Mouse (Mus musculus) lung, postnatal 14 days (tissue): ENCODE measurements around the gene Zfp786.

Experiments
- DNase-seq: peaks from one replicate; pipeline ENCODE4 v3.0.0; 2021

The Zfp786 gene

GRCm38 (mm10) chr6:47819626-47820325 lies 10.9 kb downstream of the Zfp786 start:
- no peak for DNase-seq

- DNase-seq: no peak
Observed at GRCm38 (mm10) chr6:47818721-47819120, 11.9 kb downstream of the Zfp786 start.

GRCm38 (mm10) chr6:47816151-47816550 lies 14.5 kb downstream of the Zfp786 start:
- DNase-seq: no peak

- peak; percentile 98 for DNase-seq
Observed at GRCm38 (mm10) chr6:47813257-47813878, 17.3 kb downstream of the Zfp786 start, which contains the start of gene Pdia4. Gene Pdia4, minus strand, starts transcription at chr6:47813430.

- no peak for DNase-seq
Observed at GRCm38 (mm10) chr6:47812271-47812915, 18.3 kb downstream of the Zfp786 start.

GRCm38 (mm10) chr6:47811324-47811723 lies 19.3 kb downstream of the Zfp786 start:
- DNase-seq: no peak

GRCm38 (mm10) chr6:47810181-47810580 lies 20.5 kb downstream of the Zfp786 start:
- no peak for DNase-seq

GRCm38 (mm10) chr6:47809053-47809452 lies 21.6 kb downstream of the Zfp786 start:
- no peak for DNase-seq

- DNase-seq: no peak
Observed at GRCm38 (mm10) chr6:47808545-47808944, 22.1 kb downstream of the Zfp786 start.

- DNase-seq: no peak
Observed at GRCm38 (mm10) chr6:47807419-47807818, 23.2 kb downstream of the Zfp786 start.

GRCm38 (mm10) chr6:47805520-47805919 lies 25.1 kb downstream of the Zfp786 start:
- no peak for DNase-seq

- peak; percentile 78 for DNase-seq
Observed at GRCm38 (mm10) chr6:47799079-47799478, 31.6 kb downstream of the Zfp786 start.

- peak; percentile 48 for DNase-seq
Observed at GRCm38 (mm10) chr6:47794106-47794830, 36.4 kb downstream of the Zfp786 start.

GRCm38 (mm10) chr6:47793284-47793683 lies 37.4 kb downstream of the Zfp786 start:
- DNase-seq: no peak

GRCm38 (mm10) chr6:47792533-47792932 lies 38.1 kb downstream of the Zfp786 start:
- no peak for DNase-seq

GRCm38 (mm10) chr6:47790745-47791144 lies 39.9 kb downstream of the Zfp786 start:
- no peak for DNase-seq

GRCm38 (mm10) chr6:47788821-47789220 lies 41.8 kb downstream of the Zfp786 start:
- DNase-seq: no peak

- peak; percentile 81 for DNase-seq
Observed at GRCm38 (mm10) chr6:47787941-47788736, 42.5 kb downstream of the Zfp786 start.

- DNase-seq: no peak
Observed at GRCm38 (mm10) chr6:47784707-47785412, 45.8 kb downstream of the Zfp786 start.

GRCm38 (mm10) chr6:47781091-47781968 lies 49.3 kb downstream of the Zfp786 start:
- peak; percentile 37 for DNase-seq

GRCm38 (mm10) chr6:47780576-47781013 lies 50.1 kb downstream of the Zfp786 start:
- no peak for DNase-seq
